8 mouse cellular contexts compared by ENCODE assay signal in the genomic region with DNA sequence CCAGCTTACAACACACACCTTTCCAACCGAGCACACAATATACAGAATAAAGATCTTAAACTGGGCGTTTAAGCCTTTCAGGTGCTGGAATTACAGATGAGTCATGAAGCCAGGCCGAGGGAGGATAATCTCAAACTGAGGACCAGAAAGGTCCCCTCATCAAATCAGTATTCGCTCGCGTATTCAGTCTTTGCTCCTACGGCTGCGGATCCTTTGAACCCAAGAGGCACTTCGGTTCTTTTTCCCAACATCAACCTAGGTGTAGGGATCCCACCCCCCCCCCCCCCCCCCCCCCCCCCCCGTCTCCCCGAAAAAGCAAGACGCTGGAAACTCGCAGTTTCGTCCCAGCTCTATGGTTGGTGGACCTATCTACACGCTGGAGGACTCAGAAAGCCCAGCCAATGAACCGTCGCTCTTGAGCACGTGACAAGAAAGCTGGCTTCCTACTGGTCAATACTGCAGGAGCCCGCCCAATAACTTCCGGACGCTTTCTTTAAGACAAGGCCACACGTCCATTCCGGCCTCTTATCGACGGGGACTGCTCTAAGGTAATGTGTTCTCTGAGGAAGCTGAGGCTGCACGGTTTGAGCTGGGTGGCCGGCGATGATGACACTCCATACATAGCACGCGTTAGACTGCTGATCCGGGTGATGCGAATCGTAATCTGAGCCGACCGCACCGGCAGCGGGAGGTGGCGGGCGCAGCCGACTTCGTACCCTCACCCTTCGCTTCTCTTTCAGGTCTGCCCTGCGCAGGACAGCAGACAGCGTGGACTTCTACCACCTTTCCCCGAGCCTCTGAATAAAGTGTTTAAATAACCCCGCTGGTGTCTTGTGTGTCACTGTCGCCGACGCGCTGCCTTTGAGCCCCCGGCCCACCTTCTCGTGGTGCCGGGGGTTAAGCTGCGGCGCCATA. TPM values are rescaled to one million over a fixed set of nuclear protein-coding genes. Genes with fewer than 3 reads are reported as not detected.
DNase-seq lines count a peak whose midpoint lies in the region; ATAC-seq lines count a peak whose summit lies in the region.

No protein-coding gene starts in this region.

- no peaks in the 10 kb centered on the region for H3K27me3 ChIP-seq in lung, embryonic 16.5 days (ENCODE audit: control insufficient read depth, insufficient read depth, low read depth, low read length)

- H3K4me2 ChIP-seq in lung, embryonic 16.5 days (ENCODE audit: low read depth, low read length): peak overlapping the region; percentile 69

- DNase-seq in MEL-GATA-1-ER (ENCODE audit: extremely low read depth, low read depth): peak; percentile 98
- peak; percentile 92 for DNase-seq in cerebellum, adult 8-10 months
- peak; percentile 98 for DNase-seq in forelimb bud, embryonic 11.5 days (ENCODE audit: low read depth, low spot score)
- DNase-seq in layer of hippocampus, adult 9-10 months (ENCODE audit: low spot score): peak; percentile 96
- peak; percentile 85 for DNase-seq in ovary, postnatal 10 days (ENCODE audit: low spot score)
- DNase-seq in thymus, postnatal 10 days (ENCODE audit: low spot score in 2 of 2): peak; percentile 89 to 91

- H3K4me3 ChIP-seq in lung, embryonic 16.5 days (ENCODE audit: low read length): peak overlapping the region; percentile 97

- H3K9me3 ChIP-seq in lung, embryonic 16.5 days (ENCODE audit: control insufficient read depth, low read length): no peaks in the 10 kb centered on the region

- under 1% methylated on average over 52 of the region's 55 CpGs for WGBS in lung, embryonic 16.5 days

- no peaks in the 10 kb centered on the region for H3K36me3 ChIP-seq in lung, embryonic 16.5 days (ENCODE audit: control insufficient read depth, insufficient read depth, low read length)

- peak overlapping the region; percentile 99 for H3K27ac ChIP-seq in lung, embryonic 16.5 days (ENCODE audit: low read length)

- H3K4me1 ChIP-seq in lung, embryonic 16.5 days (replicated peaks; ENCODE audit: control insufficient read depth, insufficient read depth, low read length): peaks cover 3% of the 10 kb centered on the region; the same call in 1 of the 2 replicates

- ATAC-seq in hematopoietic stem cell, adult 5-6 weeks (replicated peaks in 1 of 2; ENCODE audit: insufficient read depth in 1 of 2, low FRiP score in 2 of 2, low TSS enrichment in 1 of 2, low read depth in 1 of 2, poor library complexity in 2 of 2, severe bottlenecking in 2 of 2): peak; percentile 94 to 96
- peak; percentile 98 for ATAC-seq in lung, embryonic 16.5 days (ENCODE audit: low read depth)

- H3K9ac ChIP-seq in lung, embryonic 16.5 days (ENCODE audit: low read length): peak overlapping the region; percentile 100

RNA-seq across cellular contexts. Expression of gene Ern1, which starts 13.0 kb away (rescaled TPM):
- total RNA-seq in hematopoietic stem cell, adult 5-6 weeks (2017): 35.9 and 65.9 TPM in 2 replicates
- 5.5 and 5.8 TPM in 2 replicates for polyA plus RNA-seq in lung, embryonic 16.5 days (2015; fragmentation: Nextera tagmentation; extraction: Ambion mirVana)

Comparison
In these comparisons a context has a peak if more than half of its experiments do, and no peak if none do; other contexts are left out.
1. Peak in every context shown above with its lines: DNase-seq, ATAC-seq, H3K4me3 ChIP-seq and H3K27ac ChIP-seq.